Mouse (Mus musculus): ENCODE measurements around the gene Dync2li1. TPM values are rescaled to one million over a fixed set of nuclear protein-coding genes. Genes with fewer than 3 reads are reported as not detected.

Gene Dync2li1
- polyA plus RNA-seq, 1 experiment from 2014 or later, result 41.5 TPM

GRCm38 (mm10) chr17:84684284-84684683 lies 58.0 kb downstream of the Dync2li1 start:
- no peak overlapping the region for H3K4me3 ChIP-seq (replicated peaks)
- H3K4me1 ChIP-seq (replicated peaks), result no peaks in the 10 kb centered on the region
- no peak for ATAC-seq (ENCODE audit: insufficient number of reproducible peaks, insufficient read depth, low FRiP score, low TSS enrichment, low read depth)
- no peaks in the 10 kb centered on the region for H3K27me3 ChIP-seq
- 28% methylated on average over 6 of the region's 6 CpGs for WGBS
- H3K9me3 ChIP-seq, result no peaks in the 10 kb centered on the region
- no peaks in the 10 kb centered on the region for H3K36me3 ChIP-seq
- H3K9ac ChIP-seq (replicated peaks), result no peak overlapping the region
- H3K4me2 ChIP-seq, result no peak overlapping the region
- no peak overlapping the region for H3K27ac ChIP-seq

GRCm38 (mm10) chr17:84685286-84685685 lies 59.0 kb downstream of the Dync2li1 start:
- Histone ChIP-seq H3K4me2 (no peak overlapping the region), H3K36me3 (no peaks in the 10 kb centered on the region), H3K27ac (no peak overlapping the region), H3K9me3 (no peaks in the 10 kb centered on the region), H3K9ac (replicated peaks) (no peak overlapping the region), H3K27me3 (no peaks in the 10 kb centered on the region), H3K4me3 (replicated peaks) (no peak overlapping the region), H3K4me1 (replicated peaks) (no peaks in the 10 kb centered on the region)
- 80% methylated on average over 4 of the region's 4 CpGs for WGBS
- ATAC-seq (ENCODE audit: insufficient number of reproducible peaks, insufficient read depth, low FRiP score, low TSS enrichment, low read depth), result no peak

GRCm38 (mm10) chr17:84687994-84688393 lies 61.7 kb downstream of the Dync2li1 start:
- Histone ChIP-seq H3K4me1 (replicated peaks) (no peaks in the 10 kb centered on the region), H3K9me3 (no peaks in the 10 kb centered on the region), H3K4me3 (replicated peaks) (no peak overlapping the region), H3K9ac (replicated peaks) (no peak overlapping the region), H3K27me3 (no peaks in the 10 kb centered on the region), H3K36me3 (no peaks in the 10 kb centered on the region), H3K4me2 (no peak overlapping the region), H3K27ac (no peak overlapping the region)
- ATAC-seq (ENCODE audit: insufficient number of reproducible peaks, insufficient read depth, low FRiP score, low TSS enrichment, low read depth), result no peak
- 46% methylated on average over 5 of the region's 5 CpGs for WGBS

- Histone ChIP-seq H3K4me3 (replicated peaks) (no peak overlapping the region), H3K27ac (no peak overlapping the region), H3K9ac (replicated peaks) (no peak overlapping the region), H3K36me3 (no peaks in the 10 kb centered on the region), H3K4me2 (no peak overlapping the region), H3K4me1 (replicated peaks) (no peaks in the 10 kb centered on the region), H3K27me3 (no peaks in the 10 kb centered on the region), H3K9me3 (no peaks in the 10 kb centered on the region)
- WGBS, result 93% methylated on average over 11 of the region's 11 CpGs
- no peak for ATAC-seq (ENCODE audit: insufficient number of reproducible peaks, insufficient read depth, low FRiP score, low TSS enrichment, low read depth)
Observed at GRCm38 (mm10) chr17:84688834-84689233, 62.5 kb downstream of the Dync2li1 start.

DNA sequence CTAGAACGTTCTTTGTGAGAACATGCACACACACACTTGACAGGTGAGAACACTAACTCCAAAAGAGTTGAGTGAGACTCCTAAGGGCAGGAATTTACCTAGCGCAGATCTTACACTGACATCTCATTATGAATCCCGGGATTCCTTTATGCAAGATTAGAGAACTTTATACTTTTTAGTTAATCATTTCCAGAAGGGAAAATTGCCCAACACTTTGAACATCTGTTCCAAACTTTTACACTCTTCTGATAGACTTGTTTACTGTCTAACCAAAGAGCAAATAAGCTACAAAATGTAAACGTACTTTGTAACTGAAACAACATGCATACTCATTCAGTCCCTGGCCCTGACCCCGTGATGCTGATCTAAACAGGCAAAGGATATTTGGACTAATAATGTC lies 63.0 kb downstream of the Dync2li1 start:
- Histone ChIP-seq H3K4me1 (replicated peaks) (no peaks in the 10 kb centered on the region), H3K27me3 (no peaks in the 10 kb centered on the region), H3K27ac (no peak overlapping the region), H3K9ac (replicated peaks) (no peak overlapping the region), H3K4me2 (no peak overlapping the region), H3K4me3 (replicated peaks) (no peak overlapping the region), H3K9me3 (no peaks in the 10 kb centered on the region), H3K36me3 (no peaks in the 10 kb centered on the region)
- 75% methylated on average over 5 of the region's 5 CpGs for WGBS
- no peak for ATAC-seq (ENCODE audit: insufficient number of reproducible peaks, insufficient read depth, low FRiP score, low TSS enrichment, low read depth)

DNA sequence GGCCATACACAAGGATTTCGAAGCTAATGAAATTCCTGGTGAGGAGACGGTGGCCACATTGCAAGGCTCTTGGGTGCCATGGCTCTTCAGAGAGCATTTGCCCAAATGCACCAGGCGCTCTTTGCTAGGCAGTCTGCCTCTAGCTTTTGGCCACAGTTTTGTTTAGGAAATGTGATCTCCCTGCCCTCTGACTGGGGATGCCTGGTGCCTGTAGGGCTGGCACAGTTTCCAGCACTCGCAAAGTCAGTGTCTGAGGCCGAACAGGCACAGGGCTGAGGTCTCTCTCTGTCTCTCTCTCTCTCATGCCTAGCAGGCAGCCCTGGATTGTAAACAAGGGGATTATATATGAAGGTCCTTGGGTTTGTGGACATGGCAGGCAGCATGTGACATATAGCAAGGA lies 63.8 kb downstream of the Dync2li1 start:
- WGBS, result 70% methylated on average over 5 of the region's 5 CpGs
- H3K27ac ChIP-seq, result no peak overlapping the region
- H3K27me3 ChIP-seq, result no peaks in the 10 kb centered on the region
- H3K9me3 ChIP-seq, result no peaks in the 10 kb centered on the region
- no peak overlapping the region for H3K9ac ChIP-seq (replicated peaks)
- no peak for ATAC-seq (ENCODE audit: insufficient number of reproducible peaks, insufficient read depth, low FRiP score, low TSS enrichment, low read depth)
- no peak overlapping the region for H3K4me3 ChIP-seq (replicated peaks)
- H3K36me3 ChIP-seq, result no peaks in the 10 kb centered on the region
- H3K4me1 ChIP-seq (replicated peaks), result no peaks in the 10 kb centered on the region
- H3K4me2 ChIP-seq, result no peak overlapping the region

GRCm38 (mm10) chr17:84693741-84694140 lies 67.4 kb downstream of the Dync2li1 start:
- Histone ChIP-seq H3K9me3 (no peaks in the 10 kb centered on the region), H3K27ac (no peak overlapping the region), H3K4me2 (no peak overlapping the region), H3K36me3 (no peaks in the 10 kb centered on the region), H3K4me3 (replicated peaks) (no peak overlapping the region), H3K4me1 (replicated peaks) (no peaks in the 10 kb centered on the region), H3K9ac (replicated peaks) (no peak overlapping the region), H3K27me3 (no peaks in the 10 kb centered on the region)
- ATAC-seq (ENCODE audit: insufficient number of reproducible peaks, insufficient read depth, low FRiP score, low TSS enrichment, low read depth), result no peak
- WGBS, result 80% methylated on average over 2 of the region's 2 CpGs

GRCm38 (mm10) chr17:84696537-84696936 lies 70.2 kb downstream of the Dync2li1 start:
- Histone ChIP-seq H3K4me2 (no peak overlapping the region), H3K4me3 (replicated peaks) (no peak overlapping the region), H3K27me3 (no peaks in the 10 kb centered on the region), H3K4me1 (replicated peaks) (peaks cover 15% of the 10 kb centered on the region), H3K9ac (replicated peaks) (no peak overlapping the region), H3K36me3 (no peaks in the 10 kb centered on the region), H3K9me3 (no peaks in the 10 kb centered on the region), H3K27ac (no peak overlapping the region)
- ATAC-seq (ENCODE audit: insufficient number of reproducible peaks, insufficient read depth, low FRiP score, low TSS enrichment, low read depth), result no peak
- WGBS, result 56% methylated on average over 6 of the region's 6 CpGs

DNA sequence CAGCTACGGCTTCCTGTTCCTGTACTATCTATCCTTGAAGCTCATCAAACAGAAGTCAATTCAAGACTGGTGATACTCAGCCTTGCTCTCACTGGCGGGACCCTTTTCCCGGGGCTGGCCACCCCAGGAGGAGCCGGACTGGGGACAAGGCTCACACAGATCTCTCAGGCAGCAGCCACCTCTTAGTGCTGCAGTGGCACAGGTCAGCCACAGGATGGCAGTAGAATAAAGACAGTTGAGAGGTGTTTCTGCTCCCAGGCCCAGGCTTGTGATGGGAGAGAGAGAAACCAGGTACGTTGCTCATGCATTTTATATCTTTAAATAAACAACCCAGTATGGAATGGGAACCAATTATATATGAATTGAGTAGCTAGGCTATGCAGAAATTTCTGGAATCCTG lies 72.4 kb downstream of the Dync2li1 start:
- H3K9me3 ChIP-seq, result no peaks in the 10 kb centered on the region
- WGBS, result 28% methylated on average over 5 of the region's 5 CpGs
- ATAC-seq (ENCODE audit: insufficient number of reproducible peaks, insufficient read depth, low FRiP score, low TSS enrichment, low read depth), result no peak

More for the DNA sequence above, 72.4 kb downstream of the Dync2li1 start:
- peaks cover 32% of the 10 kb centered on the region for H3K4me1 ChIP-seq (replicated peaks)
- H3K9ac ChIP-seq (replicated peaks), result no peak overlapping the region
- H3K36me3 ChIP-seq, result no peaks in the 10 kb centered on the region
- no peaks in the 10 kb centered on the region for H3K27me3 ChIP-seq
- no peak overlapping the region for H3K27ac ChIP-seq
- H3K4me2 ChIP-seq, result no peak overlapping the region
- H3K4me3 ChIP-seq (replicated peaks), result no peak overlapping the region

Other genes starting within 250 kb of the Dync2li1 start
- 12.1 and 15.3 TPM in 2 replicates for gene Thada, start 160.3 kb upstream of the Dync2li1 start, polyA plus RNA-seq (2016; fragmentation: Nextera tagmentation; extraction: Ambion mirVana)
- 6.7 and 7.0 TPM in 2 replicates for gene Plekhh2, start 114.6 kb upstream of the Dync2li1 start, polyA plus RNA-seq (2016; fragmentation: Nextera tagmentation; extraction: Ambion mirVana)
- 0.11 TPM in 1 of 2 replicates, not detected in the other for gene Abcg8, start 49.8 kb downstream of the Dync2li1 start, polyA plus RNA-seq (2016; fragmentation: Nextera tagmentation; extraction: Ambion mirVana)
- 0.95 and 1.1 TPM in 2 replicates for gene Abcg5, start 56.5 kb downstream of the Dync2li1 start, polyA plus RNA-seq (2016; fragmentation: Nextera tagmentation; extraction: Ambion mirVana)
- 58.1 and 59.1 TPM in 2 replicates for gene Lrpprc, start 164.3 kb downstream of the Dync2li1 start, polyA plus RNA-seq (2016; fragmentation: Nextera tagmentation; extraction: Ambion mirVana)

All from limb, embryonic 12.5 days (tissue).